Mouse (Mus musculus) liver, postnatal 0 days (tissue): ENCODE data around the gene Arcn1. TPM values are rescaled to one million over a fixed set of nuclear protein-coding genes. Genes with fewer than 3 reads are reported as not detected.

Source experiments
- ATAC-seq: fragments of 200-750 bp; cut with Nextera tagmentation; 2 replicates; pipeline ENCODE4 v1.8.0; 2017; ENCODE audit warnings: mild to moderate bottlenecking, moderate library complexity
- DNase-seq: peaks from one replicate; pipeline ENCODE4 v3.0.0-alpha.2; 2016
- H3K27ac ChIP-seq: fragments of 300-500 bp; sonication (generic); 2 replicates; pipeline ENCODE4 v1.5.1; 2014; ENCODE audit warnings: antibody characterized with exemption, moderate library complexity, mild to moderate bottlenecking, low read depth
- H3K27me3 ChIP-seq: fragments of 300-500 bp; sonication (generic); 2 replicates; pipeline ENCODE4 v1.6.1; 2014; ENCODE audit warnings: low read length, control low read depth, mixed read lengths; ENCODE audit not compliant: insufficient read depth
- H3K36me3 ChIP-seq: fragments of 300-500 bp; sonication (generic); replicated peaks from 2 replicates; pipeline ENCODE4 v1.6.1; 2014; ENCODE audit warnings: mild to moderate bottlenecking, control low read depth, low read length, moderate library complexity, mixed read lengths; ENCODE audit not compliant: insufficient read depth
- H3K4me1 ChIP-seq: fragments of 300-500 bp; sonication (generic); 2 replicates; pipeline ENCODE4 v1.6.1; 2014; ENCODE audit warnings: antibody characterized with exemption, mild to moderate bottlenecking, control low read depth; ENCODE audit not compliant: insufficient read depth
- H3K4me2 ChIP-seq: fragments of 300-500 bp; sonication (generic); 2 replicates; pipeline ENCODE4 v1.6.1; 2014; ENCODE audit warnings: low read depth, mild to moderate bottlenecking, low read length, moderate library complexity, mixed read lengths
- H3K4me3 ChIP-seq: fragments of 300-500 bp; sonication (generic); 2 replicates; pipeline ENCODE4 v1.5.1; 2014; ENCODE audit warnings: low read depth, low read length
- H3K9ac ChIP-seq: fragments of 300-500 bp; sonication (generic); replicated peaks from 2 replicates; pipeline ENCODE4 v1.6.1; 2014; ENCODE audit warnings: mild to moderate bottlenecking, moderate library complexity
- H3K9me3 ChIP-seq: fragments of 300-500 bp; sonication (generic); 2 replicates; pipeline ENCODE4 v1.6.1; 2016; ENCODE audit warnings: mild to moderate bottlenecking, control low read depth, low read length, mixed read lengths
- CTCF ChIP-seq: sonication (generic); IDR thresholded peaks from 2 replicates; pipeline ENCODE4 v1.5.1; 2016; ENCODE audit warnings: antibody characterized with exemption, low read depth
- EP300 ChIP-seq: IDR thresholded peaks from 2 replicates; pipeline ENCODE4 v1.6.1; 2016; ENCODE audit warnings: antibody characterized with exemption, low read depth, mild to moderate bottlenecking
- WGBS: fragments of 180-500 bp; shearing (Covaris S2); extraction: QIAGEN DNeasy Blood & Tissue Kit; methylation state at CpG from one replicate; pipeline ENCODE4 v1.1.7; 2014; ENCODE audit not compliant: insufficient replicate concordance; 5-methylcytosine and 5-hydroxymethylcytosine counted together
- polyA plus RNA-seq: library from polyadenylated mRNA; unstranded; fragments of >200 nt; fragmentation: Nextera tagmentation; extraction: Ambion mirVana; gene quantifications from 2 replicates; pipeline ENCODE4 v1.2.1, GENCODE M21; 2015

Gene Arcn1
- polyA plus RNA-seq, result 53.5 and 58.4 TPM in 2 replicates

GRCm38 (mm10) chr9:44767101-44768028 is at the start of gene Arcn1, which contains the start of gene Ift46:
Gene Arcn1, minus strand, starts transcription at chr9:44767845.
Gene Ift46, plus strand, starts transcription at chr9:44767908.
- ATAC-seq (peak; percentile 92), DNase-seq (peak; percentile 94)
- 1% methylated on average over 79 of the region's 82 CpGs for WGBS
- TF ChIP-seq CTCF (no peak; the same call in 1 of the 2 replicates), EP300 (no peak)
- H3K27ac ChIP-seq, result peak within 1 kb of the TSS; percentile 98
- H3K9ac ChIP-seq, result peak within 1 kb of the TSS; percentile 98
- H3K36me3 ChIP-seq, result no peaks in the 10 kb centered on the region
- peak within 1 kb of the TSS; percentile 79 for H3K4me2 ChIP-seq
- H3K27me3 ChIP-seq, result no peaks in the 10 kb centered on the region
- H3K4me3 ChIP-seq, result peak within 1 kb of the TSS; percentile 98
- no peaks in the 10 kb centered on the region for H3K9me3 ChIP-seq
- peaks cover 24% of the 10 kb centered on the region for H3K4me1 ChIP-seq

- DNase-seq, result no peak
Measured at GRCm38 (mm10) chr9:44814179-44814578, 46.5 kb upstream of the Arcn1 start.

DNA sequence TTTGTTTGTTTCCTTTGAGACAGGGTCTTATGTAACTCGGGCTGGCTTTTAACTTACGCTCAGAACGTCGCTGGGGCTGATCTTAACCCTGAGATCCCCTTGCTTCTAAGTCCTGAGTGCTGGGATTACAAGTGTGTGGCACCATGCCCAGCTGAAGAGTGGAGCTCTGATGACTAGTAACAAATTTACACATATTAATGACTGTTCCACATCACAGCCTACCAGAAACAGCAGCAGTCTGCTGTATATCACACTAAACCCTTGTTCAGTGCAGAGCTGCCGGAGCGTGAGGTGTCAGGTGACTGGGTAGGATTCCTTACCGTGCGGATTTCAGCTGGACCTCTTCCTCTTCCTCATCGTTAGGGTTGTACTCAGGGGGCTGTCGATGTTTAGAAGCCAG is 42.7 kb upstream of the Arcn1 start:
- no peaks in the 10 kb centered on the region for H3K9me3 ChIP-seq
- no peaks in the 10 kb centered on the region for H3K27me3 ChIP-seq
- no peak overlapping the region for H3K4me3 ChIP-seq
- no peak overlapping the region for H3K4me2 ChIP-seq
- H3K27ac ChIP-seq, result no peak overlapping the region
- no peak for DNase-seq
- peaks cover 91% of the 10 kb centered on the region for H3K36me3 ChIP-seq
- no peaks in the 10 kb centered on the region for H3K4me1 ChIP-seq
- TF ChIP-seq CTCF (no peak), EP300 (no peak)
- WGBS, result 81% methylated on average over 10 of the region's 10 CpGs
- H3K9ac ChIP-seq, result no peak overlapping the region
- ATAC-seq, result no peak

More at GRCm38 (mm10) chr9:44814179-44814578, 46.5 kb upstream of the Arcn1 start:
- Histone ChIP-seq H3K36me3 (peaks cover 91% of the 10 kb centered on the region), H3K4me3 (no peak overlapping the region), H3K9me3 (no peaks in the 10 kb centered on the region), H3K27me3 (no peaks in the 10 kb centered on the region), H3K27ac (no peak overlapping the region), H3K9ac (no peak overlapping the region), H3K4me1 (0 out of 2 replicates have a peak, but pooled peaks cover 3% of the 10 kb centered on the region), H3K4me2 (no peak overlapping the region)
- WGBS, result 87% methylated on average over 8 of the region's 8 CpGs
- ATAC-seq, result no peak
- TF ChIP-seq EP300 (no peak), CTCF (no peak)

- Histone ChIP-seq H3K4me2 (no peak overlapping the region), H3K4me3 (no peak overlapping the region), H3K4me1 (no peaks in the 10 kb centered on the region), H3K9me3 (no peaks in the 10 kb centered on the region), H3K36me3 (peaks cover 70% of the 10 kb centered on the region), H3K27ac (no peak overlapping the region), H3K9ac (no peak overlapping the region), H3K27me3 (no peaks in the 10 kb centered on the region)
- no peak for TF ChIP-seq CTCF
- no peak for TF ChIP-seq EP300
- DNase-seq (no peak), ATAC-seq (no peak)
- WGBS, result 92% methylated on average over 10 of the region's 10 CpGs
Measured at GRCm38 (mm10) chr9:44807778-44808177, 40.1 kb upstream of the Arcn1 start.

DNA sequence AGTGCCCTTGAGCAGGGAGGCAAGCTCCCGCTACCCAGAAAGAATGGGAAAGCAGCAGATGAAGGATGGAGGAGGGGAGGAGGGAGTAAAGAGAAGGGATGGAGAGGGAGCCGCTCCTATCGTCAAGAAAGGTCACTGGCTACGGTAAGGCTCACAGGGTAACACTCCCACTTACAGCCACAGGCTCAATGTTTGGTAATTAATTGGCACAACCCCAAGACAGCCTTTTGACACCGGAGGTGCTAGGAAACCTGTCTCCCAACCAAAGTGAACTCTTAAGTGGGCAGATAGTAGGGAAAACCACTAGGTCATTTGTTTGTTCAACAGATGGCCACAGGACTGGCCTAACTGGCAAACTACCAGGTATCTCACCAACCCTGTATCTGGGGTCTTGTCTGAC is 39.5 kb upstream of the Arcn1 start:
- ATAC-seq (no peak), DNase-seq (no peak)
- Histone ChIP-seq H3K4me3 (no peak overlapping the region), H3K36me3 (peaks cover 66% of the 10 kb centered on the region), H3K4me2 (no peak overlapping the region), H3K27ac (no peak overlapping the region), H3K27me3 (no peaks in the 10 kb centered on the region), H3K9me3 (no peaks in the 10 kb centered on the region), H3K4me1 (no peaks in the 10 kb centered on the region), H3K9ac (no peak overlapping the region)
- 73% methylated on average over 5 of the region's 5 CpGs for WGBS
- TF ChIP-seq CTCF (no peak), EP300 (no peak)

GRCm38 (mm10) chr9:44805536-44805935 is 37.9 kb upstream of the Arcn1 start:
- DNase-seq (no peak), ATAC-seq (no peak)
- Histone ChIP-seq H3K36me3 (peaks cover 54% of the 10 kb centered on the region), H3K27ac (no peak overlapping the region), H3K4me2 (no peak overlapping the region), H3K9me3 (no peaks in the 10 kb centered on the region), H3K9ac (no peak overlapping the region), H3K4me1 (0 out of 2 replicates have a peak, but pooled peaks cover 3% of the 10 kb centered on the region), H3K27me3 (no peaks in the 10 kb centered on the region), H3K4me3 (no peak overlapping the region)
- 88% methylated on average over 5 of the region's 5 CpGs for WGBS
- TF ChIP-seq CTCF (no peak), EP300 (no peak)
